Mouse (Mus musculus) activated CD4-positive, CD25-positive, alpha-beta regulatory T cell, adult 4 months (primary cell): ENCODE data around the gene Atl2. TPM values are rescaled to one million over a fixed set of nuclear protein-coding genes. Genes with fewer than 3 reads are reported as not detected.
A peak's percentile ranks its signal among the peaks of the same experiment; 100 is the strongest.

ENCODE experiments used
- ATAC-seq: one replicate; pipeline ENCODE4 v1.8.0; 2017
- polyA plus RNA-seq, 2 experiments: library from polyadenylated mRNA; unstranded; fragments of 100-300 nt; shearing (Covaris generic); gene quantifications; one replicate each; pipeline ENCODE4 v1.2.1; 2017

Gene Atl2
- polyA plus RNA-seq, 2 experiments from 2014 or later = 11.5 to 12.4 TPM

DNA sequence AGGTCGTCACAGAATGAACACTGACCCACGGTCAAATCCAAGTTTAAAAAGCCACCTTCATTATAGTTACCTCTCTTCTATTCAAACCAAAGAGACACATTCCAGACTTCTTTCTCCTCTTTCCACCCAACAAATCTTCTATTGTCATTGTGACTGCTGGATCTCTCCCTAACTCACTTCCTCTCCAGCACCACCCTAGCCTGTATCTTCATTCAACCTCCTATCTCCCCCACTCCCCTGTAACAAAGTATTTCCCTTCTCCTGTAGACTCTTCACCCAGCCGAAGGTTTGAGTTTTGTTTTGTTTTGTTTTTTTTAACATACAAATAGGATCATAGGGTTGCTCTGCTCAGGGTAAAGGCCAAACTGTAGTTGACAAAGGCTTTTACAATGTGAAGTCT is 1.7 kb upstream of the Atl2 start:
- no peak for ATAC-seq

DNA sequence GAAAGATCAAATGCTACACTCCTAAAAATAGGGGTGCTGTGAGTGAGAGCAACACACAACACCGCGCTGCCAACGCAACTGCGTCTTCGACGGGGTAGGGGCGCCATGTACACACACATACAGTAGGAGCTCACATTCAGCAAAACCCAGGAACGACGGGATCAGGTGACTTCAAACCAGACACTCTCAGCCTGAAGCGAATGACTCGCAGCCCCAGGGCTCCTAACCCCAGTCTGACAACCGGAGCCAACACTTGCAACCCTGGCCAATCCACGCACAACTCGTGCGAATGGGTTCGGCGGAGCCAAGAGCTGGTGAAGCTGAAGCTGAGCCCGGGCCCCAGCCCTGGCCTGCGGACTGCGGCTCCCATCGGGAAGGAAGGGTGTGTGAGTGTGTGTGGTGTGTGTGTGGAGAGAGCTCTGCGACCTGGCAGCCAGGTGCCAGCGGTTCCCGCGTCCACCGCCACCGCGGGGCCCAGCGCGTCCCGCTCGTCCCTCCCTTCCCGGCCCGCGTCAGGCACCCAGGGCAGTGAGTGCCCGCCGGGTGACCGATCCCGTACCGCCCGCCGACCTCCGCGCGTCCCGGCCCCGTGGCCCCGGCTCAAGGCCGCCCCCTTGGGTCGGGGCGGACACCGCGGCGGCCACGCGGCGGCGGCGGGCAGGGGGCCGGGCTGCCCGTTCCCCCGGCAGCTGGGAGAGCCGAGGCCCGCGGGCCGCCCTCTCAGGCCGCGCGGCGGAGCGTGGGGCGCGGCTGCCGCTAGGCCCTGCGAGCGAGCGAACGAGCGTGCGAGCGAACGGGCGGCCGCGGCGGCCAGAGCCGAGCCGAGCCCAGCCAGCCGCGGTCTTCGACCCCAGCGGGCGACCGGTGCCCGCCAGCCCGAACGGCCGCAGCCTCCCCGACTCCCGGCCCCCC is 696 bp downstream of the Atl2 start:
- ATAC-seq = peak; percentile 35

DNA sequence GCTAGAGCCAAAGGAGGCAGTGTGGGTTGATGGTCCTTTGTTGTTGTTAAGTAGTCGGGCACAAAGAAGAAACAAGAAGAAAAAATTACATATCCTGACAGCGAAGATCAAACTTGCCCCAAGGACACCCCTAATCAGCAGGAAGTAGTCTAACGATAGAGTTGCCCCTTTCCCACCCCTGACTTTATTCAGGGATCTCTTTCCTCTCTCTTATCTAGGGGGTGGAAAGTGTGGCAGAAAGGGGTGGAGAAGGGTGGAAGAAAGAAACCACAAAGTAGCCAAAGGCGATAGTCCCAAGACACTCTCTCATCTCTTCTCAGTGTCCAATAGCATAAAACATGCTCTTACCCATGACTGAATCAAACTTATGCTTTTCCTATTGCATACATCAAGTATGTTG is 1.9 kb downstream of the Atl2 start:
- no peak for ATAC-seq

DNA sequence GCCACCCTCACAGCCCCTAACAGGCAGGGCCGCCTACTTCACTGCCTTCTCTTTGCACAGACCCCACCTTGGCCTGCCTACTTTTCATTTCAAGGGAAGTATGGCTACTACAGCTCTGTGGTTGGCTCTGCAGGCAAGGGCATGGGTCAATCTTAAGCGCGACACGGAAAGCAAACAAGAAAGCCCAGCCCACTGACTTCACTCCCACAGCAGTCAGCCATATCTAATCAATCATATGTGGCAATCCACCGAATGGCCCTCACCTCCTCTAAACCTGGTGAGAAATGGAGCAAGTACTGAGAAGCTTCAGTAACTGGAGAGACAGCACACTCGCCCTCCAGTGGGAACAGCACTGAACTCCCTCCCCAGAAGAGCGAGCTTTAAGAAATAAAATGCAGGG is 4.0 kb downstream of the Atl2 start:
- no peak for ATAC-seq

DNA sequence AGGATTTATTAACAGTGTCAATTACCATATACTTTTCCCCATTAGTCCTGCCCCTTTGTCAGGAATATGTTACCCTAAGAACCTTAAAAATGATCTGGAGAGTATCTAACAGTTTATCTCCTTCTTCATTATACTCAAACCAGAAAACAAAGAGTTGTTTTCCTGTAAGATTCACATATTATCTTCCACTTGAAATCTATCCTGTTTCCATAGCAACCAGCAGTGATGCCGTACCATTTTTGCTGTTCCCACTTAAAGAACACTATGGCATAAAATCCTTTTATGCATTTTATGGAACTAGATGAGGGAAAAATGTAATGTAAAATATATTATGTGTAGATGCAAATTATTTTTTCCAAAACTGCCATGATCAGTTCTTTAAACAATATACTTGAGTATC is 8.0 kb downstream of the Atl2 start:
- no peak for ATAC-seq

DNA sequence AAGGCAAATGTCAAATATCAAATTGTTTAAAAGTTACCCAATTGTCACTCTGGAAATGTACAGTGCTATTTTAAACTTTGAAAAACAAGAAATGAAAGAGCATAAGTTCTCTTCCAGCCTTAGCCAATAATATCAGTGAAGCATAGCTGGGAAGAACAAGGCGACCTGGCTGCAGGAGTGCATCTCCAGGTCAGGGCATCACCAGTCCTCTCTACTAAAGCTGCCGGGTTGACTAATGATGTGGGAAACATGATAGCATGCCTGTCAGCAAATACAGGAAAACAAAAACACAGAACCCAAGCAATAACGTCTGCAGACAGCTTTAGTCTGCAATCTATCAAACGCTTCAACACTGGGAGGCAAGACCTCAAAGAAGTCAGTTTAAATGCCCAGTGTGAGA is 12.7 kb downstream of the Atl2 start:
- ATAC-seq = no peak

DNA sequence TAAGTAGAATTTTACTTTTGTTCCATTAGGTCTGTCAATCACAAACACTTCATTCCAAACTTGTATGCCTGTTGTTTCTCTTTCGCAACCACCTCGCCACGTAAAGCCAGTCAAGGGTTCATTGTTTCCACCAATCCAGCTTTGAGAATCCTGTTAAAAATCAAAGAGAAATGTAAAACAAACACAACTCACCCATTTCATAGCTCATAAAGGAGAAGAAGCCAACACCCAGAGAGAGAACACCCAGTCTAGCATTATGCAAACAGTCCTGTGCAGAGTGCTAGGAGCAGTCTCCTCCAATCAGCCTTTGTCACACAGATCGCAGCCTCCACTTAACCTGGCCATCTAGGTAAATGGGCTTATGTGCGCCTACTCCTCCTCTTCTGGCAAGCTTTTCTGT is 30.9 kb downstream of the Atl2 start:
- no peak for ATAC-seq

DNA sequence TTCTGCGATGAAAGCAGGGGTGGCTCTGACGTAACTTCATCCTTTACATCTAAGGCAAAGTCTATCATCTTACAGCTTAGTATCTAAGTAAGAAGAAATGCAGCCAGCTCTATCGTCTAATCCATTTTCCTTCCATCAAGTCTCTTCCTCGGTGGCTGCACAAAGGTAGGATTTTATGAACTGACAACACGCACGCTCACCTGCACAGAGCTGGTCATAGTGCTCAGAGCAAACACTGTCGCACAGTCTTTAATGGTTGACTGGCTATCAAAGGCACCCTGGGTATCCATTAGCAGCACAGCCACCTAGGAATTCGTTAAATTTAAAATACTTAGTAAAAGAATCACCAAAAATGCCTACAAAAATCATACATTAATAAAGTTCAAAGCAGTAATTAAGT is 31.4 kb downstream of the Atl2 start:
- ATAC-seq = no peak

DNA sequence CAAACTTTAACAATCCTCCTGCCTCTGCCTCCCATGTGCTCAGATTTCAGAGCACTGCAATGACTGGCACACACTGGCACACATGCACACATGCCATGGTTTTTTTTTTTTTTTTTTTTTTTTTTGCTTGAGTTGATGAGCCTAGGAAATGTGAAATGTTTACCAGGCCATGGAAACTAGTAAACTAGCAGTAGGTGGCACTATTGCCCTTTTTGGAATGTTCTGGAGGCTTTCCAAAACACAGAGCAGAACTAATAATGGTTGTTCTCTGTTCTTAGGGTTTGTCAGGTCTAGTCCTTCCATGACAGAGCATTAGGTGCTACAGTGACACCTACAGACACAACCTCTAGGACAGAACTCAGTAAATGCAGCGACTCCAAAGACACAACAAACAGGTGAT is 33.9 kb downstream of the Atl2 start:
- no peak for ATAC-seq

DNA sequence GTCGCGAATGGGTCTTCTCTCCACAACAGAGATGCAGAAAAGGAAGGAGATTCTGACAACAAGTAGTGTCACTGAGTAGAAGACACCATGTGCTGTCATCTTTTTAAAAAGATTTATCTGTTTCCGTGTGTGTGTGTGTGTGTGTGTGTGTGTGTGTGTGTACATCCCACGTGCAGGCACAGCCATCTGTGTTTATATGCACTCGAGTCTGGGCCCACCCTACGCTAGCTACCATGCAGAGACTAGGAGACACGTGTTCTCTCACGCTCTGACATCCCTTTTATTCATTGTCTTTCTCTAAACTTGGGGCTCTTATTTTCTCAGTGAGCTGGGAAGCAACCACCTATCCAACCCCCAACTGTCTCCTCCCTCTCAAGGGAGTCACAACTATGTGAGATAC is 40.4 kb downstream of the Atl2 start:
- ATAC-seq = no peak

DNA sequence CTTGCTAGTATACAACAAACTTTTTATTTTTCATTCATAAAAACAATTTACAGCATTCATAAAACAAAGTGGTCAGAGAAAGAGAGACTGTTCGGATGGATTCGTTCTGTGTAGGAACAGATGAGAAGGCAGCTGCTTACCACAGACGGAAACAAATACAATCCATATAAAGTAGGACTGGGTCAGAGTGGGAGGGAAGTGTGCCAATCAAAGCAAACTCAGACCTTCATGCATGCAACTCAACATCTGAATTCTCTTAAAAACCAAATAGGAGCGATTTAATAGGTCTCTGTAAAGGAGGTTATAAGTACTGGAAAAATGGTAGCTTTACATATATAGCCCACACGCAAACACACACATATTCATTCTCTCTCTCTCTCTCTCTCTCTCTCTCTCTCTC is 47.5 kb downstream of the Atl2 start:
- ATAC-seq = no peak

DNA sequence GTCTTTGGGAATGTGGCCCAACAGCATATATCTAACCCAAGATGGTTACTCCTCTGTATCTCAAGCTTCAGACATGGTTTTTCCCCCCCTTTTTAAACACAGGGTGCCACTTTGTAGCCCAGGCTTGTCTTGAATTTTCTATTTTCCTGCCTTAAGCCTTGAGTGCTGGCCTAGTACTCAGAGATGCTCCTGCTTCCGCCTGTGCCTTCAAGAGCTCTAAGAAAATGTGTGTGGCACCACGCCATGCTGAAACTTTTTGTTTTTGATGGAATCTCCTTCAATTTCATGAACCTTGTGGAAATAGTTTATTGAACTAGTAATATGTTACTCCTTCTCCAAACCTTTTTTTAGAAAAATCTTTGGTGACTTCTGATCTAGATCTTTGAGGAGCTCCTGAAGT is 49.7 kb downstream of the Atl2 start:
- ATAC-seq = no peak

DNA sequence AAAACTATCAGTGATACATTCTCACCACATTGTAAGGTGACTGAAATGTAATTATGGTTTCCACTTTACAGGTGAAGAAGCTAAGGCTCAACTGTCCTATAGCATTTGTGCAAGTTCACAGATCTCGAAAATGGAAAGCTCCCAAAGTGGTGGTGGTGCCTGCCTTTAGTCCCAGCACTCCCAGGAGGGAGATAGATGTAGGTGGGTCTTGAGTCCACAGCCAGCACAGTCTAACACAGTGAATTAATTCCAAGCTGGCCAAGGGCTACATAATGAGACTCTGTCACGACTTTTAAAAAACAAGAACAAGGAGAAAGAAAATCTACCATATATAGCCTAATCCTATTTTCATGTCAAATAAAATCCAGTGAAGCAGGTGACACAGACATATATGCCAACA is 50.2 kb downstream of the Atl2 start:
- no peak for ATAC-seq

DNA sequence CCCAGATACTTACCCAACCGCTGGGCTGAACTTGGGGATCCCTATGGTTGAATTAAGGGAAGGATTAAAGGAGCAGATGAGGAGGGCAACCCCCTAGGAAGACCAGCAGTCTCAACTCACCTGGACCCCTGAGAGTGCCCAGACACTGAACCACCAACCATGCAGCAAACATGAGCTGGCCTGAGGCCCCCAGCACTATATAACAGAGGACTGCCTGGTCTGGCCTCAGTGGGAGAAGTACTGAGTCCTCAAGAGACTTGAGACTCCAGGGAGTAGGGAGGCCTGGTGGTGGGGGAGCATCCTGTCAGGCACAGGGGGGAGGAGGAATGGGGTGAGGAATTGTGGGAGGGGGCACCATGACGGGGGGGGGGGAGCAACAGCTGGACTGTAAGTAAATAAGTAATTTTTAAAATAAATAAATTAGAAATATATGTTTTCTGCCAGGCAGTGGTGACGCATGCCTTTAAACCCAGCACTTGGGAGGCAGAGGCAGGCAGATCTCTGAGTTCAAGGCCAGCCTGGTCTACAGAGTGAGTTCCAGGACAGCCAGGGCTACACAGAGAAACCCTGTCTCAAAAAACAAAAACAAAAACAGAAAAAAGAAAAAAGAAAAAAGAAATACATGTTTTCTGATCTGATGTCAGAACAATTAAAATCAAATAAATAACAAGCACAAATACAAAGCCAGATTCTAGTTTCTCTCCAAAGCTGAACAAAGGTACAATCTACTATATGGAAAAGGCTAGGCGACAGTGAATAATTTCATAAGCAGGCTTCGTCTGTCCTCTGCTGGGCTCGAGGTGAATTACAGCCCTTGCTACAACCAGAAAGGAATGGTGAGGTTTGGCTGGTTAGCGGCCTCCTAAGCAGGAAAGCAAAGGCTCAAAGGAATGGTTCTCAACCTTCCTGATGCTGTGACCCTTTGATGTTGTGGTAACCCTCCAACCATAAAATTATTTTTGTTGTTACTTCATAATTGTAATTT is 55.4 kb downstream of the Atl2 start:
- ATAC-seq = no peak

DNA sequence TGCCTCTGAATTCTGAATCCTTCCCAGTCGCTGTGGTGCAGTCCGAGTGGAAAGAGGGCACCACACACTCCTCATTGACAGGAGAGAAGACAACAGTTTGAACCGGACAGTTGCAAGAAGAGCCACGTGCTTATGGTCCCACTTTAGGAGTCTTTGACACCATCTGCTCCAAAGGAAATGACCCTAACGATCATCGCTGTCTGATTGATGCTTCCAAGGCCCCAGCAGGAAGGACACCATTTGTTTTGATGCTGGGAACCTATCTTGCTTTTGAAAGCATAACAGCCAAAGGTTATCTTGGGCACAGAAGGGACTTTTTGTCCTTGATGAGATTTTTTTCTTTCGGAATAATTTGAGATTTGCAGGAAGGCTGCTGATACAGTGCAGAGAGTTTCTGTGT is 58.9 kb downstream of the Atl2 start:
- no peak for ATAC-seq

DNA sequence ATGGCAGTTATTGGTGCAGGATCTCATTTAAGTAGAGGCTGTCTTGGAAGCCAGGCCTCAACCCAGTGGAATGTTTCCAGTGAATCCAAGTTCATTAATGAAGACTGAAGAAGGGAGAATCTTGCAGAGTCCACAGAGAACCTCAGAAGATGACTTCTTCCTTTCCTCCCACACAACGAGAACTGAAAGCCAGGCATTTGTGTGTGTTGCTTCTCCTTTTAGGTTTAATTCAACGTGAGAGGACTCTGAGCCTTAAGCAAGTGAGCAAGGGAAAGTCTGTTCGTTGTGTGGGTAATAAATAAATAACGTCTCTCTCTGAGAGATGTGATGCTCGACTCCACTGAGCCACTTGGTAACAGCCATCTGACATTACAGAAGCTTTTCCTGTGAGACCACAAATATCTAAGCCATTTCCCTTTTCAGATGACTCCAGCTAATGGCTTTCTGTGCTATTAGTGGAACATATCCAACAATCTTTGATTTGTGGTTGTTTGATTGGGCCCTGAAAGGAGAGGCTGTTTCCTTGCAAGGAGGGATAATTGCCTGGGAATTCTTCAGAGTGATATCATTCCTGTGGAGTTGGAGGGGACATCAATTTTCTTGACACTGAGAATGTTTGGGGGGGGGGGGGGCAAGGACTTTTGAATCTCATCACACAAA is 60.1 kb downstream of the Atl2 start:
- no peak for ATAC-seq

DNA sequence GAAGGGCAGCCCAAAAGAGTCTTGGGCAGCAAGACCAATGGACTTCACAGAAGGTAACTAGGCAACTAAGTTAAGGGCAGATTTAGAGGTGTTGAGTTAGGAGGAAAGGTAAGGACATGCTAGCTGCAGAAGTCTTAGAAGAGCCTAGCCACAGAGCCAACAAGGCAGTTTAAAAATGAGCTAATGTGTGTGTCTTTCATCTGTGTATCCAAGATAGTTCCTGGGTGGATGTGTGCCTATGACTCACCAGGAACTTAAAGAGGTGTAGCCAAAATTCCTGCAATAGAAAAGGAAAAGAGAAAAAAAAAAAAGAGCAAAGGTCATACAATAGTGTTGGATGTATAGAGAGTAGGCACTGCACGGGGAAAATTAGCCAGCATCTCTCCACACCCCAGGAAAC is 63.6 kb downstream of the Atl2 start:
- ATAC-seq = no peak

DNA sequence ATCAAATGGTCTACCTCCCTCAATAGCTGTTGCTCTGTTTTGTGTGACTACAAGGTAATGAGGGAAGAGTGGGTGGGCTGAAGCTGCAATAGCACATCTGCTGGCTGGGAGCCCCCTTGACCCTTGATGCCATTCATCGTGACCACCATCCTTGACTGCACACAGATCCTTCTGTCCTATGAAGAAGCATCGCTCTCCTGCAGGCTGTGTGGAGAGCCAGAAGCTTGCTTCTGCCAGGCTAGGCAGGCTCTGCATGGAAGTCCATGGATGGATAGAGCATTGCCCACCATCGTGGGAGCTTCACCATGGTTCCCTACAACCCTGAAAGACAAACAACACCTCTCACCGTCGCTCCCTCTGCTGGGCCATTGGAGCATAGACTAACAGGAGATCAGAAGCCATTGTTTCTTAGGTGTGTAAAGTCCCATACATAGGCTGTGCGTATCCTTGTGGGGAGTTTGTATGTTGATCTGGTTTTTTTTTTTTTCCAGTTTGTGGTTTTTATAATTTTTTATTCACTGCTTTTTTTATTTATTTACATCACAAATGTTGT is 69.4 kb downstream of the Atl2 start:
- ATAC-seq = no peak

DNA sequence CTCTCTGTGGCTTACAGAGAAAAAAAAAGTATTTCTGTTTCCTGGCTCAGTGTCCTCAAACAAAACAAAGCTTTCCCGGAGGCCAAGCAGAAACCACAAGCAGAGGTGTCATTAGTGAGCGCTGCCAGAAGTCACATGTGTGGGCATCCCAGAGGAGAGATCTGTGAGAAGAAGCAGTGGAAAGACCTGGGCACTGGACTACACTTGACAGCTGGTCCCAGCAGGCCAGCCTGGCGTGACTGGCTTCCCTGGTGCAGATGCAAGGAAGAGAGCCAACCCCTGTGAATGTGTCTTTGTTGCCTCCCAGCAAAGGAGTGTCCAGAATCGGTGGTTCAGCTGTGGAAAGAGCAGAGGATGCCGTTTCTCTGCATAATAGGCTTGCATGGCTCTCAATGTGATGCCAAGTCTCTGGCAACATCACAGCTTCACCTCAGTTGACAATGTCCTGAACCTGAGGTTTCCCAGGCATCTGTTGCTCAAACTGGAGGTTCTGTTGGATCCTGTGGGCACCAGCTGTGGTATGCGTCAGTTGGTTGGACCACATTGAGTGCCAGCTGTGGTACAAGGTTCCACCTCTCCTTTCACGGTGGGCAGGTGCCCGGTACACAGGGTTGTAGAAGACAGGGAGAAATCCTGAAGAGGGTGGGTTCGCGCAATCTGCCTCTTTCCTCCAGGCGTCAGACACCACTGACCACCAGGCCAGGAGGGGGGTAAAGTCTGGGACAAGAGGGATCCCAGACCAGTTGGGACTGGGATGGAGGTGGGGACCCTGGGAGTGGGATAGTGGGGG is 70.5 kb downstream of the Atl2 start:
- ATAC-seq = no peak

DNA sequence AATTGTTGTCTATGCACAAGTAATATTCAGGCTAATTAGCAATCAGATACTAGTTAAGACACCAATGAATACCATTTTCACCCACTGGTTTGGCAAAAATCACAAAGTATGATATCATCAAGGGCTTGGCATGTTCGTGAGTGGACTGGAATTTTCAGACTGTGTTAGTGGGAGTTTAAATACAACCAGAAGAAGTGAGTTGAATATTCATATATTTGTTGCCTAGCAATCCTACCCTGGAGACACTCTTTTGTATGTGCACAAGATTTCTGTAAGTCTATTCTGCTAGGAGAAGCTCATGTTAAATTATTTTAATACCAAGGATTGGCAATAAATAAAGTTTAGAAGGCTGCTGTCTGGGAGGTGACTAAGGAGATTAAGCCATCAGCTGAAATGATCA is 71.5 kb downstream of the Atl2 start:
- ATAC-seq = no peak

DNA sequence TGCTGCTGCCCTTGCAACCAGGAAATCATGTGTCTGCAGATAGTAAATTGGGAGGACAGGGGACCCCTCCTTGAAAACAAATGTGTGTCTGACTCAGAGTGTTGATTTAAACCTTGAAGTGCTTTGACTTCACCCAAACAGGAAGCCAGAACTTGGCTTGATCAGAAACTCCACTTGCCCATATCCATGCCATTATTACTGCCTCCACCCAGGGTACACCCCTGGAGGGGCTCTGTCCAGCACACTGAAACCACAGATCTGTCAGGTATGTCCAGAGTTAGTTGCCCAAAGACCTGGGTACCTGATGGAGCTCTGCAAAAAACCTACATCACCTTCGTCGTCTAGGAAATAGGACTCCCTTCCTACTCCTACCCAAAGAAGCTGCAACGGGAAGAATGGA is 77.0 kb downstream of the Atl2 start:
- no peak for ATAC-seq

DNA sequence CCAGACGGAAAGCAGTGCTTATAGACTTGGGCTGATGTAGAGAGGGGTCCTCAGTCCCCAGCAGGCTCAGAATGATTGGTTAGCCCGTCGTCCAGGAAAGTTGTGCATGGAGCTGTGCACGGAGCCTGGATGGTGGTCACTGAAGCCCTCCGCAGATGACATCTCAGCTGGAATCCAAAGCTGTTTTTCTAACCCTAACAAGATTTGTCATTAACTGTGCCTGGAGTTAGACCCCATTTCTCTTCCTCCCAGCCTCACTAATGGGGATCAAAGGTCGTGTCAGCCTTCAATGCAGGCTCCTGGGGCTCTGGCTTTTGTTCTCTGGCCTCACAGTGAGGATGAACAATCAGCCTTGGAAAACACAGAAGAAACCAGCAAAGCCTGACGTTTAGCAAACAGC is 77.9 kb downstream of the Atl2 start:
- no peak for ATAC-seq
